Mouse (Mus musculus) splenic B cell, adult 2 months (primary cell): Measurements from ENCODE around the gene Bak1.

Experiments
- DNase-seq: peaks from one replicate; pipeline ENCODE4 v3.0.0-alpha.2; 2011; ENCODE audit warnings: low read depth, low spot score
- H3K27me3 ChIP-seq: 2 replicates; pipeline ENCODE4 v1.6.1; 2012; ENCODE audit warnings: mild to moderate bottlenecking, low read length, moderate library complexity, mixed read lengths; ENCODE audit not compliant: control insufficient read depth, poor library complexity, insufficient read depth, severe bottlenecking
- H3K36me3 ChIP-seq: 2 replicates; pipeline ENCODE4 v1.6.1; 2012; ENCODE audit warnings: mild to moderate bottlenecking, low read length, moderate library complexity, mixed read lengths; ENCODE audit not compliant: control insufficient read depth, poor library complexity, insufficient read depth, severe bottlenecking

Bak1 gene

GRCm38 (mm10) chr17:27039432-27040102 is 10.8 kb upstream of the Bak1 start:
- H3K27me3 ChIP-seq, result no peaks in the 10 kb centered on the region
- H3K36me3 ChIP-seq, result no peaks in the 10 kb centered on the region
- no peak for DNase-seq

- no peak for DNase-seq
- Histone ChIP-seq H3K36me3 (no peaks in the 10 kb centered on the region), H3K27me3 (no peaks in the 10 kb centered on the region)
Observed at GRCm38 (mm10) chr17:27038335-27039050, 9.7 kb upstream of the Bak1 start.

GRCm38 (mm10) chr17:27036465-27036864 is 7.7 kb upstream of the Bak1 start:
- DNase-seq, result no peak
- Histone ChIP-seq H3K36me3 (no peaks in the 10 kb centered on the region), H3K27me3 (no peaks in the 10 kb centered on the region)

GRCm38 (mm10) chr17:27032869-27033268 is 4.1 kb upstream of the Bak1 start:
- peak; percentile 90 for DNase-seq

GRCm38 (mm10) chr17:27032328-27032727 is 3.5 kb upstream of the Bak1 start:
- DNase-seq, result no peak
- H3K36me3 ChIP-seq, result no peaks in the 10 kb centered on the region
- H3K27me3 ChIP-seq, result no peaks in the 10 kb centered on the region

More at GRCm38 (mm10) chr17:27032869-27033268, 4.1 kb upstream of the Bak1 start:
- Histone ChIP-seq H3K36me3 (no peaks in the 10 kb centered on the region), H3K27me3 (no peaks in the 10 kb centered on the region)

- Histone ChIP-seq H3K36me3 (no peaks in the 10 kb centered on the region), H3K27me3 (no peaks in the 10 kb centered on the region)
- DNase-seq, result no peak
Observed at GRCm38 (mm10) chr17:27030896-27031295, 2.1 kb upstream of the Bak1 start.

- DNase-seq, result no peak
- Histone ChIP-seq H3K27me3 (no peaks in the 10 kb centered on the region), H3K36me3 (no peaks in the 10 kb centered on the region)
Observed at GRCm38 (mm10) chr17:27029431-27029830, 622 bp upstream of the Bak1 start.

GRCm38 (mm10) chr17:27028284-27028795 is 469 bp downstream of the Bak1 start:
- DNase-seq, result peak; percentile 89
- Histone ChIP-seq H3K27me3 (no peaks in the 10 kb centered on the region), H3K36me3 (peaks cover 1% of the 10 kb centered on the region)

- Histone ChIP-seq H3K27me3 (no peaks in the 10 kb centered on the region), H3K36me3 (peaks cover 2% of the 10 kb centered on the region)
- peak; percentile 71 for DNase-seq
Observed at GRCm38 (mm10) chr17:27027460-27028283, 1.1 kb downstream of the Bak1 start.

GRCm38 (mm10) chr17:27025951-27026350 is 2.9 kb downstream of the Bak1 start:
- Histone ChIP-seq H3K27me3 (no peaks in the 10 kb centered on the region), H3K36me3 (peaks cover 5% of the 10 kb centered on the region)
- peak; percentile 60 for DNase-seq

- peak; percentile 67 for DNase-seq
- no peaks in the 10 kb centered on the region for H3K27me3 ChIP-seq
- peaks cover 6% of the 10 kb centered on the region for H3K36me3 ChIP-seq
Observed at GRCm38 (mm10) chr17:27025326-27025902, 3.4 kb downstream of the Bak1 start.

- H3K36me3 ChIP-seq, result peaks cover 10% of the 10 kb centered on the region
- no peaks in the 10 kb centered on the region for H3K27me3 ChIP-seq
- no peak for DNase-seq
Observed at GRCm38 (mm10) chr17:27023342-27023741, 5.5 kb downstream of the Bak1 start.

GRCm38 (mm10) chr17:27021736-27022135 is 7.1 kb downstream of the Bak1 start:
- H3K27me3 ChIP-seq, result no peaks in the 10 kb centered on the region
- H3K36me3 ChIP-seq, result peaks cover 10% of the 10 kb centered on the region
- DNase-seq, result no peak

GRCm38 (mm10) chr17:27021076-27021475 is 7.7 kb downstream of the Bak1 start:
- Histone ChIP-seq H3K27me3 (no peaks in the 10 kb centered on the region), H3K36me3 (peaks cover 10% of the 10 kb centered on the region)
- DNase-seq, result no peak
